Mouse (Mus musculus) olfactory bulb, adult 2 months (tissue): Measurements from ENCODE around the gene Ntn3.

Experiments used
- CTCF ChIP-seq: fragments of 200-500 bp; IDR thresholded peaks from 2 replicates; pipeline ENCODE4 v1.5.1; 2012; ENCODE audit warnings: low read depth, mild to moderate bottlenecking, low read length, moderate library complexity; ENCODE audit not compliant: insufficient read depth
- POLR2A ChIP-seq: fragments of 200-500 bp; IDR thresholded peaks from 2 replicates; pipeline ENCODE4 v1.6.1; 2012; ENCODE audit warnings: mild to moderate bottlenecking, low read depth, low read length, moderate library complexity; ENCODE audit not compliant: insufficient read depth

DNA sequence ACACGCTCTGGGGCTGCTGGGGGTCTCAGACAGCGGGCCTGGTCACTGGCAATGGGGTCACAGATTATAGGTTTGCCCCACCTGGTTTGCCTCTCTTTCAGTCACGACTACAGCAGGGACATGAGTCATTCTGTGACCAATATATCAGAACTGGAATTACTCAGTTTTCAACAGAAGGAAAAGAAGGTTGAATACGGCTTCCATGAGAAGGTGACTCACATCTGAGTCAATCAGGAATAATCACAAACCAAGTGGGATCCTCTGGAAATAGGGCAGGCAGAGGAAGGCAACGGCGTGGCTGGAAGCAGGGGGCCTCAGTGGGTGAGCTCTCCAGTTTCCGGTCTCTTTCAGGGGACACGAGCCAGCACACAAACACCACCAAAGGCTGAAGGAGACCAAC, 34.7 kb upstream of the Ntn3 start:
- TF ChIP-seq CTCF (no peak), POLR2A (no peak)
